Mouse (Mus musculus): ENCODE measurements around the gene Kcnj6.

Gene Kcnj6

GRCm38 (mm10) chr16:94714483-94714882, 283.0 kb downstream of the Kcnj6 start:
- no peak for DNase-seq (ENCODE audit: low spot score)

- peak; percentile 80 for DNase-seq (ENCODE audit: low spot score)
Observed at GRCm38 (mm10) chr16:94713480-94714094, 283.9 kb downstream of the Kcnj6 start.

GRCm38 (mm10) chr16:94701971-94702370, 295.5 kb downstream of the Kcnj6 start:
- no peak for DNase-seq (ENCODE audit: low spot score)

- DNase-seq (ENCODE audit: low spot score) = no peak
Observed at GRCm38 (mm10) chr16:94701141-94701540, 296.4 kb downstream of the Kcnj6 start.
